Mouse (Mus musculus) heart, adult 2 months (tissue): ENCODE data around the gene Apoa5. TPM values are rescaled to one million over a fixed set of nuclear protein-coding genes. Genes with fewer than 3 reads are reported as not detected.

Experiments
- DNase-seq, 2 experiments: peaks; one replicate each; pipeline ENCODE4 v3.0.0; 2021
- H3K27ac ChIP-seq: fragments of 200-600 bp; 2 replicates; pipeline ENCODE4 v1.8.1; 2022
- H3K27me3 ChIP-seq: fragments of 200-500 bp; 2 replicates; pipeline ENCODE4 v1.6.1; 2012; ENCODE audit warnings: mild to moderate bottlenecking, low read length, inconsistent platforms, mixed read lengths; ENCODE audit not compliant: control insufficient read depth, insufficient read depth
- H3K36me3 ChIP-seq: fragments of 200-500 bp; 2 replicates; pipeline ENCODE4 v1.6.1; 2012; ENCODE audit warnings: low read length, inconsistent platforms; ENCODE audit not compliant: control insufficient read depth, insufficient read depth
- H3K4me1 ChIP-seq: fragments of 200-500 bp; 2 replicates; pipeline ENCODE4 v1.6.1; 2011; ENCODE audit warnings: low read length; ENCODE audit not compliant: control insufficient read depth, insufficient read depth
- H3K4me3 ChIP-seq: fragments of 200-600 bp; 2 replicates; pipeline ENCODE4 v1.8.1; 2022
- H3K79me2 ChIP-seq: fragments of 200-500 bp; replicated peaks from 2 replicates; pipeline ENCODE4 v1.6.1; 2012; ENCODE audit warnings: mild to moderate bottlenecking, inconsistent platforms, low read length, moderate library complexity, mixed read lengths; ENCODE audit not compliant: control insufficient read depth, insufficient read depth
- H3K9ac ChIP-seq: fragments of 200-500 bp; 2 replicates; pipeline ENCODE4 v1.6.1; 2012; ENCODE audit warnings: low read depth, mild to moderate bottlenecking, control low read depth, inconsistent platforms, low read length, mixed read lengths
- CTCF ChIP-seq: fragments of 200-600 bp; IDR thresholded peaks from 2 replicates; pipeline ENCODE4 v1.8.1; 2022; ENCODE audit warnings: antibody characterized with exemption, mild to moderate bottlenecking, moderate library complexity
- EP300 ChIP-seq: fragments of 200-500 bp; IDR thresholded peaks from 2 replicates; pipeline ENCODE4 v1.6.1; 2011; ENCODE audit warnings: low read depth, low read length, control low read depth; ENCODE audit not compliant: insufficient read depth
- POLR2A ChIP-seq: fragments of 200-500 bp; IDR thresholded peaks from 2 replicates; pipeline ENCODE4 v1.6.1; 2011; ENCODE audit warnings: mild to moderate bottlenecking, low read depth, low read length, control low read depth; ENCODE audit not compliant: insufficient read depth
- WGBS: fragments of 180-500 bp; shearing (Covaris S2); methylation state at CpG from one replicate; pipeline ENCODE4 v1.1.7; 2018; 5-methylcytosine and 5-hydroxymethylcytosine counted together
- intact Hi-C: fragments of 180-260 bp; cut with DNase I; formaldehyde crosslinking; loops from one replicate; pipeline ENCODE4 v1.15.1; 2025
- polyA plus RNA-seq: library from polyadenylated mRNA; depleted of rRNA; stranded (reverse); fragments of >200 nt; gene quantifications from 2 replicates; pipeline ENCODE4 v1.2.3, GENCODE M21; 2012
- total RNA-seq, 2 experiments: library from RNA; stranded (reverse); gene quantifications; 2 replicates each; pipeline ENCODE4 v1.2.3; 2021

Gene Apoa5
- total and polyA plus RNA-seq, 3 experiments = not detected

GRCm38 (mm10) chr9:46229573-46230449, 38.6 kb upstream of the Apoa5 start:
- peak; percentile 80 to 83 for DNase-seq
- H3K27ac ChIP-seq = no peak overlapping the region
- H3K4me1 ChIP-seq = no peaks in the 10 kb centered on the region
- intact Hi-C loops = loop anchor here (2.0 kb wide), 1 partner anchor 17 kb away; no protein-coding TSS in a partner anchor
- no peaks in the 10 kb centered on the region for H3K36me3 ChIP-seq
- WGBS = 15% methylated on average over 37 of the region's 37 CpGs
- H3K79me2 ChIP-seq = no peaks in the 10 kb centered on the region
- peak overlapping the region; percentile 10 for H3K9ac ChIP-seq
- peak overlapping the region; percentile 50 for H3K4me3 ChIP-seq
- TF ChIP-seq CTCF (peak; percentile 88), POLR2A (no peak)
- no peaks in the 10 kb centered on the region for H3K27me3 ChIP-seq

GRCm38 (mm10) chr9:46230450-46230975, 37.9 kb upstream of the Apoa5 start:
- intact Hi-C loops = loop anchor here (2.0 kb wide), 1 partner anchor 16 kb away; no protein-coding TSS in a partner anchor
- H3K27me3 ChIP-seq = no peaks in the 10 kb centered on the region
- no peaks in the 10 kb centered on the region for H3K4me1 ChIP-seq
- H3K79me2 ChIP-seq = no peaks in the 10 kb centered on the region
- peak overlapping the region; percentile 50 for H3K4me3 ChIP-seq
- no peak overlapping the region for H3K9ac ChIP-seq
- WGBS = 46% methylated on average over 13 of the region's 13 CpGs
- H3K36me3 ChIP-seq = no peaks in the 10 kb centered on the region
- no peak for TF ChIP-seq POLR2A
- TF ChIP-seq EP300 = no peak
- no peak for TF ChIP-seq CTCF
- H3K27ac ChIP-seq = no peak overlapping the region
- DNase-seq = no peak

- WGBS = 92% methylated on average over 6 of the region's 6 CpGs
- H3K4me1 ChIP-seq = no peaks in the 10 kb centered on the region
- no peak for DNase-seq
- no peak overlapping the region for H3K4me3 ChIP-seq
- intact Hi-C loops = no loop called here
- no peaks in the 10 kb centered on the region for H3K79me2 ChIP-seq
- TF ChIP-seq POLR2A = no peak
- no peak for TF ChIP-seq CTCF
- TF ChIP-seq EP300 = no peak
- no peaks in the 10 kb centered on the region for H3K36me3 ChIP-seq
- no peaks in the 10 kb centered on the region for H3K27me3 ChIP-seq
- no peak overlapping the region for H3K9ac ChIP-seq
- H3K27ac ChIP-seq = no peak overlapping the region
These were observed 33.2 kb upstream of the Apoa5 start for GRCm38 (mm10) chr9:46235196-46235595.

GRCm38 (mm10) chr9:46235596-46235648, 33.0 kb upstream of the Apoa5 start, which contains the start of gene Apoc3:
Gene Apoc3 (minus strand): TSS chr9:46235636.
- H3K9ac ChIP-seq = no peak within 1 kb of the TSS
- DNase-seq = no peak
- no peaks in the 10 kb centered on the region for H3K4me1 ChIP-seq
- intact Hi-C loops = no loop called here
- no peaks in the 10 kb centered on the region for H3K27me3 ChIP-seq
- TF ChIP-seq CTCF = no peak
- TF ChIP-seq POLR2A = no peak
- no peak for TF ChIP-seq EP300
- H3K36me3 ChIP-seq = no peaks in the 10 kb centered on the region
- no peak within 1 kb of the TSS for H3K27ac ChIP-seq
- H3K4me3 ChIP-seq = no peak within 1 kb of the TSS
- no peaks in the 10 kb centered on the region for H3K79me2 ChIP-seq

GRCm38 (mm10) chr9:46235649-46236048, 32.8 kb upstream of the Apoa5 start:
- Histone ChIP-seq H3K36me3 (no peaks in the 10 kb centered on the region), H3K79me2 (no peaks in the 10 kb centered on the region), H3K4me3 (no peak overlapping the region), H3K27me3 (no peaks in the 10 kb centered on the region), H3K4me1 (no peaks in the 10 kb centered on the region), H3K9ac (no peak overlapping the region), H3K27ac (no peak overlapping the region)
- intact Hi-C loops = no loop called here
- no peak for DNase-seq
- no peak for TF ChIP-seq EP300
- 81% methylated on average over 4 of the region's 4 CpGs for WGBS

- intact Hi-C loops = no loop called here
- no peaks in the 10 kb centered on the region for H3K27me3 ChIP-seq
- DNase-seq = no peak
- TF ChIP-seq CTCF = no peak
- no peak for TF ChIP-seq POLR2A
- H3K36me3 ChIP-seq = no peaks in the 10 kb centered on the region
- H3K4me1 ChIP-seq = no peaks in the 10 kb centered on the region
- no peak overlapping the region for H3K9ac ChIP-seq
- WGBS = 88% methylated on average over 7 of the region's 7 CpGs
- no peaks in the 10 kb centered on the region for H3K79me2 ChIP-seq
- H3K27ac ChIP-seq = no peak overlapping the region
- H3K4me3 ChIP-seq = no peak overlapping the region
These were observed 29.6 kb upstream of the Apoa5 start for GRCm38 (mm10) chr9:46238850-46239249.
